Mouse (Mus musculus) ES-E14 (cell line): ENCODE measurements around the gene Atf2. TPM values are rescaled to one million over a fixed set of nuclear protein-coding genes. Genes with fewer than 3 reads are reported as not detected.

ENCODE experiments used
- DNase-seq: peaks from one replicate; pipeline ENCODE4 v3.0.0-alpha.2; 2013; ENCODE audit warnings: low read depth, low spot score
- H3K27ac ChIP-seq: 2 replicates; pipeline ENCODE4 v1.5.1; 2012; ENCODE audit warnings: low read depth, mild to moderate bottlenecking, low read length, moderate library complexity, mixed read lengths; ENCODE audit not compliant: poor library complexity, insufficient read depth, severe bottlenecking
- H3K36me3 ChIP-seq: 2 replicates; pipeline ENCODE4 v1.6.1; 2012; ENCODE audit warnings: mild to moderate bottlenecking, low read length, moderate library complexity, mixed read lengths; ENCODE audit not compliant: control insufficient read depth, poor library complexity, insufficient read depth, severe bottlenecking
- H3K4me1 ChIP-seq, 2 experiments: fragments of 150-350 bp in 1 of 2; sonication (generic) in 1 of 2; 2 replicates each; pipeline ENCODE4 v1.6.1; 2012; ENCODE audit warnings: low read length in 2 of 2, mild to moderate bottlenecking in 1 of 2, mixed read lengths in 1 of 2; ENCODE audit not compliant: control insufficient read depth in 2 of 2, insufficient read depth in 2 of 2, poor library complexity in 1 of 2
- H3K4me3 ChIP-seq, 2 experiments: fragments of 150-350 bp in 1 of 2; sonication (generic) in 1 of 2; 2 replicates each; pipeline ENCODE4 v1.5.1; 2012; ENCODE audit warnings: low read length in 2 of 2, low read depth in 1 of 2, mild to moderate bottlenecking in 1 of 2, mixed read lengths in 1 of 2; ENCODE audit not compliant: insufficient read depth in 1 of 2, poor library complexity in 1 of 2, severe bottlenecking in 1 of 2
- H3K9ac ChIP-seq: 2 replicates; pipeline ENCODE4 v1.6.1; 2012; ENCODE audit warnings: low read depth, mild to moderate bottlenecking, low read length, mixed read lengths; ENCODE audit not compliant: poor library complexity, insufficient read depth, severe bottlenecking
- H3K9me3 ChIP-seq: fragments of 150-350 bp; sonication (generic); 2 replicates; pipeline ENCODE4 v1.6.1; 2012; ENCODE audit warnings: low read depth, mild to moderate bottlenecking, low read length; ENCODE audit not compliant: control insufficient read depth, insufficient read depth
- CHD2 ChIP-seq: IDR thresholded peaks from 2 replicates; pipeline ENCODE4 v1.6.1; 2014; ENCODE audit warnings: mild to moderate bottlenecking, low read depth, low read length, inconsistent platforms
- HCFC1 ChIP-seq: IDR thresholded peaks from 2 replicates; pipeline ENCODE4 v1.6.1; 2012; ENCODE audit warnings: low read length, inconsistent platforms, borderline replicate concordance; ENCODE audit not compliant: insufficient read depth
- MAFK ChIP-seq: IDR thresholded peaks from 2 replicates; pipeline ENCODE4 v1.6.1; 2014; ENCODE audit warnings: mild to moderate bottlenecking, low read depth, low read length, inconsistent platforms; ENCODE audit not compliant: insufficient read depth
- ZC3H11A ChIP-seq: IDR thresholded peaks from 2 replicates; pipeline ENCODE4 v1.6.1; 2012; ENCODE audit warnings: low read depth, mild to moderate bottlenecking, inconsistent platforms, low read length, borderline replicate concordance
- ZNF384 ChIP-seq: IDR thresholded peaks from 2 replicates; pipeline ENCODE4 v1.6.1; 2012; ENCODE audit warnings: low read depth, low read length, inconsistent platforms
- in situ Hi-C, 2 experiments: fragments of 600-800 bp; cut with MboI; formaldehyde crosslinking; loops; one replicate each; pipeline ENCODE4 v1.15.1; 2025; ENCODE audit warnings: low sequenced_read_pairs in 2 of 2, inconsistent platforms in 1 of 2; ENCODE audit not compliant: unreplicated experiment in 2 of 2
- total RNA-seq: library from RNA; depleted of rRNA; stranded (reverse); fragments of 300-350 nt; gene quantifications from 2 replicates; pipeline ENCODE4 v1.2.3, GENCODE M21; 2012

Atf2 gene
- total RNA-seq, 1 experiment = 55.7 TPM

DNA sequence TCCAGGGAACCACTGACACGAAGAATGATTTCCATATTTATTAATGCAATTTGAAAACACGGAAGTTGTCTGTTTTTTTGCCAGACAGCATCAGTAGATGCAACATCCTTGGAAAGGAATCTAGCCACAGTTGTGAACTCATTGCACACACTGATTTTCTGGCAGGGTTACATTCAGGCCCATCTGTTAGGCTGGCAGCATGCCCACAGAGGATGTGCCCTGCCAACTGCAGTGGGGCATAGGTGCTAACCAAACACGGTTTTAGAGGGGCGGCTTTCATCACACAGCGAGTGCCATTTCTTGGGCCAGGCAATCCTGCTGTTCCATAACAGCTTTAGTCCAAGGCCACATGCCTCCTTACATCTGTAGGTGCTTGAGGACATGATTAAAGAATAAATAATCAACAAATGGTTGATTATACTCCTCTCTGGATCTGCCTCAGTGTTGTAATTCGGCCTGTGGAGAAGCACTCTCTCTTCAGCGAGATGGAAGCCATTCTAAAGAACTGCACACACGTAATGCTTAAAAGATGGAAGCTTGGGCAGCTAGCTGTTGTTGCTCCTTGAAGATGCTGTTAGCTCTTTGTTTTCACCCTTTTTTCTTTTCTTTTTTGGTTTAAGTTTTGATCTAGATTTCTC, 40.4 kb upstream of the Atf2 start:
- in situ Hi-C loops = no loop called here
- Histone ChIP-seq H3K4me3 (no peak overlapping the region), H3K9me3 (no peaks in the 10 kb centered on the region), H3K27ac (no peak overlapping the region), H3K36me3 (no peaks in the 10 kb centered on the region), H3K4me1 (no peaks in the 10 kb centered on the region), H3K9ac (no peak overlapping the region)
- no peak for DNase-seq
- TF ChIP-seq CHD2 = no peak
- TF ChIP-seq ZC3H11A = no peak
- TF ChIP-seq MAFK = no peak
- TF ChIP-seq HCFC1 = no peak
- TF ChIP-seq ZNF384 = no peak

DNA sequence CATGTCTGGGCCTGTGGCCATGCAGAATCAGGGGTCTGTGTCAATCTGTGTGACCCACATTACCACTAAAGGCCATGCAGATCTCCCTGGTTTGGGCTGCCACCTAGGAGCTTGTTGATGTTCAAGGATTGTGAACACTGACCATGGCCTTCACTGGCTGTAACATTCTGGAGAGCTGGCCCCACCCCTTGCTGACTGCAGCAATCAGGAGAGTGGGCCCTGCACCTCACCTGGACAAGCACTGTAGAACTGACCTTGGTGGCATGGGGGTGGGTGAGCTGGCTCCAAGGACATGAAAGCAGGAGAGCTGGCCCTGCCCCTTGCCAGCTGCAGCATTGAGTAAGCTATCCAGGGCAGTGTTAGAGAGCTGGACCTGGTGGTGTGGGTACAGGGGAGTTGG, 35.3 kb upstream of the Atf2 start:
- H3K9ac ChIP-seq = no peak overlapping the region
- H3K4me3 ChIP-seq = no peak overlapping the region
- H3K27ac ChIP-seq = no peak overlapping the region
- DNase-seq = no peak
- peaks cover 0 to 2% of the 10 kb centered on the region in 2 experiments; a peak in 1 of 4 replicates for H3K4me1 ChIP-seq
- no peaks in the 10 kb centered on the region for H3K9me3 ChIP-seq
- in situ Hi-C loops = no loop called here
- TF ChIP-seq MAFK = no peak
- no peak for TF ChIP-seq ZC3H11A
- TF ChIP-seq ZNF384 = no peak
- TF ChIP-seq HCFC1 = no peak
- no peak for TF ChIP-seq CHD2
- no peaks in the 10 kb centered on the region for H3K36me3 ChIP-seq

DNA sequence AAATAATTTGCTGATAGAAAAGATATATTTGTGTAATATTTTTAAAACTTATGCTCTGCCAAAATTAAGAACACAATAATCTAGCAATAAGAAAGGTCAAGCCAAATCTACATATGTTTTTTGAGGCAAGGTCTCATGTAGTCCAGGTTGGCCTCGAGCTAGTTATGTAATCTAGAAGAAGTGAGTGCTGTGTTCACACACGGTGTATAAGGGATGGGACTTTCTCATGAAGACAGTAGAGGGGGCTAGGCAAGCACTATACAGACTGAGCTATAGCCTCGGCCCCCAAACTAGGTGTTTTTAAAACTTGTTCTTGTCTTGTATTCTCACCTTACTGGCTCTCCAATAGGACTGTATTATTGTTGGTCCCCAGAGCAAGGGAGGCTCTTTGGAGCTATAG, 33.1 kb upstream of the Atf2 start:
- DNase-seq = no peak
- in situ Hi-C loops = no loop called here

DNA sequence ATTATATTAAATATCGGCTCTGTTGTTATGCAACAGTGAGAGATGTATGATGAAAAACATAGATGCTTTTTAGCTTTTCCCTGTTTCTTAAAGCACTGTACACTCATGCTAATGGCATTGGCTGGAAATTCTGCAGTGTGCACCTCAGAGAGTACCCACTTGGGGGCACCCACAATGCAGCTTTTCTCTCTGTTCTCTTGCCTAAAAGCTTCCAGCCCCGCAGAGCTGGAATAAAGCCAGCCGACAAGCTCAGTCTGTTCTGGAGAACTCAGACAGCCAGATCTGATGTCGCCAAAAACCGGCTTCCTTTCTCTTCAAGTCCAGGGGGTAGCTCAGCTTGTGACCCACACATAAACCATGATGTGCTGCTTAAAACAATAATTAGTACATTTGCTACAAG, 32.6 kb upstream of the Atf2 start:
- Histone ChIP-seq H3K27ac (no peak overlapping the region), H3K4me3 (no peak overlapping the region), H3K36me3 (no peaks in the 10 kb centered on the region), H3K9me3 (no peaks in the 10 kb centered on the region), H3K4me1 (peaks cover 0 to 2% of the 10 kb centered on the region in 2 experiments; a peak in 1 of 4 replicates), H3K9ac (no peak overlapping the region)
- DNase-seq = no peak
- in situ Hi-C loops = no loop called here
- no peak for TF ChIP-seq HCFC1
- TF ChIP-seq ZC3H11A = no peak
- no peak for TF ChIP-seq MAFK
- TF ChIP-seq CHD2 = no peak
- TF ChIP-seq ZNF384 = no peak

More for the DNA sequence above, 33.1 kb upstream of the Atf2 start:
- Histone ChIP-seq H3K4me1 (peaks cover 0 to 2% of the 10 kb centered on the region in 2 experiments; a peak in 1 of 4 replicates), H3K36me3 (no peaks in the 10 kb centered on the region), H3K9ac (no peak overlapping the region), H3K4me3 (no peak overlapping the region), H3K27ac (no peak overlapping the region), H3K9me3 (no peaks in the 10 kb centered on the region)
- TF ChIP-seq ZNF384 (no peak), HCFC1 (no peak), CHD2 (no peak), MAFK (no peak), ZC3H11A (no peak)
